Mouse (Mus musculus) adrenal gland, postnatal 14 days (tissue): ENCODE data around the gene Btd. TPM values are rescaled to one million over a fixed set of nuclear protein-coding genes. Genes with fewer than 3 reads are reported as not detected.

Experiments
- DNase-seq: peaks from one replicate; pipeline ENCODE4 v3.0.0; 2021; ENCODE audit warnings: mixed read lengths
- total RNA-seq: library from RNA; stranded (reverse); gene quantifications from 2 replicates; pipeline ENCODE4 v1.2.3, GENCODE M21; 2021

Btd gene
- total RNA-seq, 1 experiment from 2014 or later = 47.4 TPM

DNA sequence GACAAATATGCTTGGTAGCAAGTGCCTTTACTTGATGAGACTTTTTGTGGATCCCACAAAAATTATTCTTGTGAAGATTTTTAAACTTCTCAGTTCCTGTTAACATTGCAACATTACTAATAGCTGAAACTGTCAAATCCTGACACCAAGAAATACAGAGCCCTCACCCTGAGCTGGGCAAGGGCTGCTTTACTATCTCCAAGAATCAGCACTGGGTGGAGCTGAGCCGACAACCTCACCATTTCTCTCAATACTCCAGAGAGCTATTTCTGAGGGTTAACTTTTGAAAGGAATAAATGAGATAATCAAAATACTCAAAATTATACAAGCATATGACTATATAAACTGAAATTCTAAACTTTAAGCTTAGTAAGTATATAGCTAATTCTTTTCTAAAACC, 68.5 kb downstream of the Btd start:
- no peak for DNase-seq

DNA sequence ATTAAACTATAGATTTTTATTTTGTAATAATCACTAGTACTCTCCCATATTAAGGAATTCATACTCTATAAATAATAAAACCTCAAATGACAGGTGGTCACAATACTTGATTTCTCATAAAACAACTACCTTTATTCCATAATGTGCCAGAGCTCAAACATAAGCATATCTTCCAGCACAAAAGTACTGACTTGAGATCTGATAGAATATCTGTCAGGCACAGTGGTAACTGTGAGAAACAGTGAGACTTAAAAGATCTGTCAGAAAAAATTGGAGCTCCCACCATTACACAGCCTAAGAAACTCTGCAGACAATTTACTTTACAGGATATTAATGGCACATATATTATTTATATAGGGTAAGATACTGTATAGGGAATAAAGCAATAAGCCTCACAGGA, 74.8 kb downstream of the Btd start:
- no peak for DNase-seq

GRCm38 (mm10) chr14:31717360-31717759, 76.5 kb downstream of the Btd start:
- DNase-seq = no peak

Other genes starting within 250 kb of the Btd start
- 123 and 142 TPM in 2 replicates for gene Sh3bp5, start 204.9 kb upstream of the Btd start, total RNA-seq
- 41.5 and 44.2 TPM in 2 replicates for gene Eaf1, start 146.6 kb upstream of the Btd start, total RNA-seq
- 22.0 and 30.2 TPM in 2 replicates for gene Mettl6, start 146.0 kb upstream of the Btd start, total RNA-seq
- gene Colq, start 49.7 kb upstream of the Btd start, total RNA-seq = 0.15 and 1.3 TPM in 2 replicates
- gene Gm49387, start 150 bp upstream of the Btd start, total RNA-seq = 3.0 and 6.4 TPM in 2 replicates
- 62.2 and 112 TPM in 2 replicates for gene Hacl1, start 258 bp downstream of the Btd start, total RNA-seq
- 25.1 and 26.0 TPM in 2 replicates for gene Ankrd28, start 189.6 kb downstream of the Btd start, total RNA-seq